Mouse (Mus musculus) NIH3T3 (cell line): ENCODE measurements around the gene Ibtk.

ENCODE experiments used
- DNase-seq: peaks from one replicate; pipeline ENCODE4 v3.0.0-alpha.2; 2012; ENCODE audit warnings: low read depth

Gene Ibtk

DNA sequence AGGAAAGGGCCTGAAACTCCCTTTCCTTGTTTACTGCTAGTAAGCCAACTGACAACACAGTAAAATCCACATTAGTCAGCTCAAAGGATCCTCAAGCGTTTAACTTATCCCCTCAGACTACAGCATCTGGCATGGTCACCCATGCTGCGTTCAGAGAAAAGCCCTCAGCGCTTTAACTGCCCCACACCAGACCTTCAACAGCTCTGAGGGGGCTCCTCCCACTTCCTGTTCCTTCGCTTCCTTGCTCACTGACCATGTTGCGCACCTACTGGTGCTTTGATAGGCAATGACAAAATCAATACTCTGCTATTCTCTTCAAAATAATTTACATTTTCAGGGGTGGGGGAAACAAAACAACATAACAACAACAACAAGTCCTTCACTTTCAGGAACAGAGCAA, 47.2 kb downstream of the Ibtk start:
- DNase-seq = no peak

DNA sequence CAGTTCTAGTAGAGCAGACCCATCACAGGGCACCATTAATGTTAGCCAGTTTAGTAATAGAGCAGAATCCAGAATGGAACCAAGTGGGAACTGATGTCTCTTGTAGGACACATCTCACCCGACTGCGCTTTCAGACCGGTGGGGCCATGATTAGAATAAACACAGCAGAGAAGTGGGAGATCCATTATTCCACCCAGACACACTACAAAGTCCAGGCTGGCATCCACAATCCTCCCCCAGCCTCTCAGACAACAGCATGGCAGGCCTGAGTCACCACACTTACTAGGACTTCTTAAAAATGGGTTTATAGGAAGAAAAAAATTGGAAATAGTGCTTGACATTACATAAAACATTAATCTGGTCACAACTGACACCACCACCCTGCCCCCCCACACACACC, 53.5 kb downstream of the Ibtk start:
- no peak for DNase-seq

DNA sequence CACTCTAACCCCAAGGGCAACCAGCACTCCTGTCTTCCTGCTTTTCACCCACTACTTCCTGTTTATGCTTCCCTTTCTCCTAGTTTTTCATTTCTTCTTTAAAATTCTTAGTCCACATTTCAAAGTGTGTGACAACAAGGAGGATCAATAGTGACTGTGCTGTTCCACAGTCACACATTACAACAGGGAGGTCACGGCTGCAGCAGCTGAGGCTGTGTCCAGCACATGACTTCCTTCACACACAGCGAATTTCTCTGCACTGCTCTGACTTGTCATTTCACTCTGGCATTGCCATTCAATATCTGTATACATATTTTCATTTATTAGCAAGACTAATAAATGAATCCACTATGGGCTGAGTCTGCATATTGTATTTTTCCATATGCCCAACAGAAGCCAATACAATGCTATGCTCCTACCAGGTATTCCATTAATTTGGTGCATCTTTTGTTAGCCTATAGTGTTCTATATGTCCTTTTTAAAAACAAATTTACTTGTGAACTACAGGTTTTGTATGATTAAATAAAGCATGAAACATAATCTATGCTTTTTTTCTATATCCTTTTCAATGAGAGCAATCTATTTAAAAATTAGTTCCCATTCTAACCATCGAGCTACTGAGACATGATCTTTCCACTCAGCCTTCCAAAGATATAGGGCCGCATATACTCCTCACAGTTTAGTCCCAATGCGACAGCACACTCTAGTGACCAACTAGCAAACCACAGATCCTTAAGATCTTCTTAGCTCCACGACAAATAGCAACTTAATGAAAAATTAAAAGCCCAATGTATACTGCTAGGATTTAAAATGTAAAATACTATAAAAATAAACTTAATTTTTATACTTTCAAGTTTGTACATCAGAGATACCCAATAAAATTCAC, 55.7 kb downstream of the Ibtk start:
- peak; percentile 32 for DNase-seq

- DNase-seq = peak; percentile 15
Observed at GRCm38 (mm10) chr9:85685010-85685409, 64.1 kb downstream of the Ibtk start.

DNA sequence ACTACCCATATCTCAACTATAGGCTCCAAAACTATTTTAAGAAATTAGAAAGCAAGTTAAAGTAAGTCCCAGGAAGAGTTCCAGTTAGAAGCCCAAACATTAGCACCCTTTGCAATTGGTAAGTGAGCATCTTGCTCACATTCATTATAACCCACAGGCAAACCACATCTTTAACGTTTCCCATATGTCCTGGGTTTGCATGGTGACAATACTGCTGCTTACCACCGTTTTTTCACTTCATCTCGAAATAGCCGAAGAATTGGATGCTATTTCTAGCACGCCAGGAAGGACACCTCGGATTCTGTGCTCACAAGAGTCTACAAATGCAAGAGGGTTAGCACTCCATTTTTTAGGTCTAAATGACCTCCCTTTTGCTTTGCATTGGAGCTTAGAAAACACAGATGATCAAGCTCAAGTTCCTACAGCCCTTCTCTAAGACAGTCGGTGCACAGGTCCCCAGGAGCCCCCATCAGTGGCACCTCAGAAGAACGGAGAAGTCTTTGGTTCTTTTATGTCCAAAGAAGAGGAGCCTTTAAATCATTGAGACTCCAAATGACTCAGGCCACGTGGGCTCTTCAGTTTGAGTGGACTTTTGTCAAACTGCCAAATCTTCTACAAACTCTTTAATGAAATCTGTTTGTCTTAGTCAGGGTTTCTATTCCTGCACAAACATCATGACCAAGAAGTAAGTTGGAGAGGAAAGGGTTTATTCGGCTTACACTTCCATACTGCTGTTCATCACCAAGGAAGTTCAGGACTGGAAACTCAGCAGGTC, 73.8 kb downstream of the Ibtk start:
- peak; percentile 20 for DNase-seq

DNA sequence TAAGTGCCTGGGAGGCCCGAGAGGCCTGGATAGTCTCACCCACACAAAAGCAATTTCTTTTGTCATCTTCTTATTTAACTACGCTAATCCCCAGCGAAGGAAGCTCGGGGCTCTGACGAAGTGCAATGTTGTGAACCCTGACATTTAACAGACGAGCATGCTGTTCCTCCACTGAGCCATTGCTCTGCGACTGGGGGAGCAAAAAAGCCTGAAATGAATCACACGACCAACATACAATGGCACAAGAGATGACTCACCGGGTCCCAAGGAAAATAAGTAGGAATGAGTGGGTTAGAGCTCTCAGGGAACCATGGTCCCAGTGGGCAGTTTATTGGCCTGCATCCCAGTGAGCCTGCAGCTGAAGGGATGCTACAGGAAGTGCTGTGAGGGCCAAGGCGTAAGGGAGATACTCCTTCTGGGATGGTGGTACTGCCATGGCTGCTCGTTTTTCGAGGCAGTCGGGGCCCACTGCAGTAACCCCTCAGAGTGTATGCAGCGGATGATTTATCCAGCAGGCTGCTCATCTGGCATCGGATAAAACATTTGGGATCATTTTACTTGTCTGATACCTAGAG, 75.1 kb downstream of the Ibtk start:
- peak; percentile 63 for DNase-seq

DNA sequence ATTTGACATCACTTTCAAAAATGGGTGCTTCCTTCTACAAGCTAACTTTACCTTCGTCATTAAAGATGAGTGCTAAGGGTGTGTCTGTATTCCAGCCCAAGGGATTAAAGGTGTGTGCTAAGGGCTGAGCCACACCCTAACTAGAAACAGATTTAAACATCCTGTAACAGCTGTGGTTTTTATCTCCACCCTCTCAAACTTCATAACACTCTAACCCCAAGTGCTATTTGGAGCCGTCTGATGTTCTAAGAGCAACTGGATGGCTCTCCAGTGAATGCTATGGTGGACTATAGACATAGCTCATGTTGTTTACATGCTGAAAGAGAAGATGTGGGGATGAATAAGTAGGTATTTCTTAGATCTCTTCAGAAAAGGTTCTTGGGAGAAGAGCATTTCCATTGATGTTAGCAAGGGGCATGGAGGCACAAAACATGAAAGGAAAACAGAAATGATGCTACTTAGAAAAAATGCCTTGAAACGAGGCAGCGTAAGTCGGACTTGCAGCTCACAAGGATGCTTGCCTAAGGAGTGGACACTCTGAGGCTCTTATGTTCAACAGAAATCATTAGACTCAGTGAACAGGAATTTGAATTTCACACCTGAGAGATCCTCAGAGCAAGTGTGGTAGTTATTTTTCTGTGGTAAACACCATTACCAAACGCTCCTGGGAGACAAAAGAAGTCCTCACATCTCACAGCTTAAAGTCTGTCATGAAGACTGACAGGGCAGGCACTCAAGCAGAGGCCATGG, 77.4 kb downstream of the Ibtk start:
- no peak for DNase-seq

GRCm38 (mm10) chr9:85664316-85664715, 84.8 kb downstream of the Ibtk start:
- no peak for DNase-seq

GRCm38 (mm10) chr9:85663810-85664209, 85.3 kb downstream of the Ibtk start:
- no peak for DNase-seq

DNA sequence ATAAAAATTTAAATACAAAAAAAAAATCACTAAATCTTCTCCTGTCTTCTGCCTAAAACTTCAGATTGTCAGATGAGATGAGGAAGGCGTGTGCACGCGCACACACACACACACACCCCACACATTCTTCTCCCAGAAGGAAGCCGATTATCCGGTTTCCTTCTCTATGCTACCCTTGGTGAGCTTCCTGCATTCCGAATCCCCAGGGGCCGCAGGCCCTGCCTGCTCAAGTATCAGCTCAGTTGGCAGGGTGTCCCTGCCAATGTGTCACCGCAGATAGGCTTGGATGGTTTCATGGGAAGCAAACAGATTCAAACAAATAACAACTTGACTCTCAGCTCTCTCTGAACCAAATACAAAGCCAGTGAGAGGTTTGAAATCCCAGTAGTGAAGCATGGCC, 86.0 kb downstream of the Ibtk start:
- DNase-seq = no peak

DNA sequence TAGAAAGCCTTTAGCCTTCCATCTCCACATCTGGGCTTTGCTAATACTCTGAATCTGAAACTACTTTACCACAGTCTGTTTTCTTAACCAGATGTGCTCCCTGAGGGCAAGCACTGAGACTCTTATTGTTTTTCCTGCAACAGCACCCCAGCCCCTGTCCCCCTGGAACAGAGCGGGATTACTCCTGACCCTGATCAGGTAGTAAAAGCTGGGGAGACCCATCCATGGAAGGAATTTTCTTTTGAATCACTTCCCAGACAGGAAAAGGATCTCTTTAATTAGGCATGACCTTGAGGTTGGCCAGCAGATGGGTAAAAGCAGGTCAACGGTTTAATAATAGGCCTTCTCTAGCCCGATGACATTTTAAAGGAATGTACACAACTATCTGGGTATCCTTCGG, 95.7 kb downstream of the Ibtk start:
- no peak for DNase-seq

GRCm38 (mm10) chr9:85638276-85638675, 110.9 kb downstream of the Ibtk start:
- no peak for DNase-seq
